Mouse (Mus musculus) mouse embryonic stem cell (cell line): Measurements from ENCODE around the gene Tmem158.

Experiments used
- in situ Hi-C, 2 experiments: fragments of 300-500 bp; cut with MboI; formaldehyde crosslinking; loops; 1 replicate in 1 of 2; 3 replicates in 1 of 2; pipeline ENCODE4 v1.14.3; 2019 to 2020; ENCODE audit warnings: low sequenced_read_pairs in 2 of 2, low pct_unique_long_range_greater_than_20kb in 1 of 2, mixed read lengths in 1 of 2; ENCODE audit not compliant: unreplicated experiment in 1 of 2

Gene Tmem158

DNA sequence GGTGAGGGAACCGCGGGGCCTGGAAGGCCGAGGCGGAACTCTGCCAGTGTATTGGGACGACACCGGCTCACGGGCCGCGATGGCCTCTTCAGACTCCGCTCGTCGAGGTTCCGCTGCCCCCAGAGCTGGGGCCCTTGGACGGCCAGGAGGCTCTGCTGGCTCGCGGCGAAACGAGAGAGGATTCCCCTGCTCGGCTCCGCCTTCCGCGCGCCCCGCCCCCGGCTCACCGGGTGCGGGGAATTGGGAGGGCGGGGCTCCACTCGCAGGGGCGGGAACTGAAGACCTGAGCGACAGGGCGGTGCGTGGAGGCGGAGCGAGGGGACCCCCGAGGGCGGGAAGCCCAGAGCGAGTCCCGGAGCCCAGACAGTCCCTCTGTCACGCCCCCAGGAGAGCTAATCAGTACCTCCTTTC is at the start of gene Tmem158:
TSS of gene Tmem158 (minus strand) at position 154 of the 411 bp plus-strand sequence.
- in situ Hi-C loops, result loop anchor here in 1 of 2 experiments (10.0 to 25.0 kb wide), 2 partner anchors 104 to 252 kb away; partner anchors contain the start of gene Lars2

GRCm38 (mm10) chr9:123309685-123310365 is 49.3 kb upstream of the Tmem158 start:
- in situ Hi-C loops, result no loop called here

GRCm38 (mm10) chr9:123309073-123309472 is 48.5 kb upstream of the Tmem158 start:
- in situ Hi-C loops, result no loop called here

DNA sequence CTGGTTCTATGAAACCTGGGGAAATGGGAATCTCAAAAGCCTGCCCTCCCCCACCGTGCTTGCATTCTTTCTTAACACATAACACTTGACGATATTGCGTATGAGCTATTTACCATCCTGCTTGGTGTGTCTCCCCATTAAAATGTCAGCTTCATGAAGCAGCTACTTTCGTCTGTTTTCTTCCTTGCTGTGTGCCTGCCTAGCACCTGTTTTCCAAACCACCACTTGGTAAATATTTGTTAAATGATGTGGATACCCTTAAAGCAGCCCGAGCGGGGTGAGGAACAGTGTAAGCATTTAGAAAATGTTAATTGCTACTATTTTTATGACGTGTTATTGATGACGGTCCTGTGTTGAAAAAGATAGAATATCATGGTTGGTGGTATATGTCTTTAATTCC is 44.4 kb upstream of the Tmem158 start:
- in situ Hi-C loops, result no loop called here

DNA sequence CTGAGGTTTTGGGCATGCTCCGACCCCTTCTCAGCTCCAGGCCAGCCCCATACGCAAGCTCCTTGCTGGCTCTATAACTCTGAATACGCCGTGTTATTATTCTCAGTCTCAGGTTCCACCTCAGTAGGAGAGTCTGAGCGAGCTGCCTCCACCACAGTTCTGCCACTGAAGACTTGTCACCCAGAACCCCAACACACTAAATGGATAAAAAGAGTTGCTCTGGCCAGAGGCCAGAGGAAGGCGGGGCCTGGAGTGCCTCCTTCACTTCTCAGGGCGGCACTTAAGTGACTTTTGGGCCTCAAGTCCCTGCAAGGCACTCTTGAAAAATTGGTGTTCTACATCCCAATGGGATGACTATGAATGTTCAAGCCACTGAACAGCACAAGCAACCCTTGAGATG is 43.4 kb upstream of the Tmem158 start:
- in situ Hi-C loops, result no loop called here

DNA sequence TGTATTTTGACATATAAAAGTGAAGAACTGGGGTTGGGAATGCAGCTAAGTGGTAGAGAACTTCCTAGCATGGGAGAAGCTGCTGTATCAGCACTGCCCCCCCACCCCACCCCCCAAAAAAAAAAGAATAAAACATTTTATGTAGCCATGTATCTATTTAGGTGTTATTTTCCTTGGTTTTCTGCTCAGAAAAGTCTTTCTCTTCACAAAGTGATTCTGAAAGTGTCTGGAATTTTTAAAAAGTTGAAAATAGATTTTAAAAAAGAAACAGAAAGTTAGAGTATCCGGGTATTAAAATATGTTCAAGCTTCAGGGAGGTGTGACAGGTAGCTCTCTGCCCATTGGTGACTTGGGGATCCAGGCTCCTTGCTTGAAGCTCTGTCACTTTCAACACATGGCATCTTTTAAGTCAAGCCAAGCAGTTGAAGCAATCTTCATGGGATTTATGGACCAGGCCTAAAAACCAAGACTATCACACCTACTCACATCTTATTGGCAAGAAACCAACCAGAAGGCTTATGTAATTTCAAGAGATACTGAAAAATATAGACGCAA is 42.3 kb upstream of the Tmem158 start:
- in situ Hi-C loops, result no loop called here

DNA sequence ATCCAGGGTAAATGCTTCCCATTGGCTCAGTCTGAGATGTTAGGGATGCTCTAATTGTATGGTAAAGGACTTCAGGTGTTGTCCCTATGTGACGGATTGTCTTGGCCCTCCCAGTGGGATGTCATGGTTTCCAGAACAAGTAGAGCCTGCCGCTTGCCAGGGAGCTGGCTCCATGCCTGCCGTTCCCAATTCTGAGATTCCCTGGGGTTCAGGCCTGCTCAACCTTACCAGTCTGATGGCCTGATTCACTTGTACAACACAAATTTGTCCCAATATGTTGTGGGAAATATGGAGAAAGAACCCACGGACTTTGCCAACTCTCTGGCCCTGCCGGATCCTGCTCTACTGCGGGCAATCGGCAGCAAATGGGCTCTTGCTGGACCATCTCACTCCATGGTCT is 37.3 kb upstream of the Tmem158 start:
- in situ Hi-C loops, result no loop called here

- in situ Hi-C loops, result no loop called here
These were observed 35.7 kb upstream of the Tmem158 start for GRCm38 (mm10) chr9:123296229-123296628.

DNA sequence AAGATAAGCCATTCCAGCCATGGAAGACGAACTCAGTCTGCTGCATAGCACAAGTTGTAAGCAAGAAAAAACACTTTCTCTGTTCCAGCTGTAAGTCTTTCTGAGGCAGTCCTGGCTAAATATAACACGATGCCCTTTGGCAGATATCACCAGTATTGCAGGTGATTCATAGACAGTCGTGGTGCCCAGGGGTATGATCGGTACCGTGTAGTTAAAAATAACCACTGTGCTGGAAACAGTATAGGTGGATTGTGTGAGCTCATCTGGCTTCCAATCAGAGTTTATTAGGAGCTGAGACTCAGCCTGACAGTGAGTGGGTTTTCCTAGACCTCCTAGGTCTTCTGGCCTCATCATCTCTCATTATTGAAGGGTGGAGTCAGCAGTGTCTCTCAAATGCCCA is 34.0 kb upstream of the Tmem158 start:
- in situ Hi-C loops, result no loop called here

GRCm38 (mm10) chr9:123288378-123288777 is 27.8 kb upstream of the Tmem158 start:
- in situ Hi-C loops, result no loop called here

- in situ Hi-C loops, result no loop called here
These were observed 25.1 kb upstream of the Tmem158 start for GRCm38 (mm10) chr9:123285623-123286022.

- in situ Hi-C loops, result no loop called here
These were observed 20.2 kb upstream of the Tmem158 start for GRCm38 (mm10) chr9:123280775-123281174.

DNA sequence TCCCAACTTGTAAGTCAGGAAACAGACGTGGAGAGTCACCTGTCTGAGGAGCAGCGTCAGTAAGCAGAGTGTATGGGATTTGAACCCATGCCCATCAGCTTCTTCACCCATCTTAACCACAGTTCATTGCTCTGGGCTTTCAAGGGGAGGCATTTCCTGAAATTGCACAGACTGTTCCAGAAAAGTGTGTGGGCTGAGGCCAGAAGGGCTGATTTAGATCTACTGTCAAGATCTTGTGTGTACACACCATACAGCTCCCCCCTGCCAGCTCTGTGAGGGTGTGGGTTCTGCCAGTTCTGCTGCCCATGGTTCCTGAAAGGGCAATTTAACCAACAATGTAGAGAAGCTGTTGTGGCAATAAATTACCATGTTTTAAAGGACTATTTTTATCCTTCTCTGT is 17.4 kb upstream of the Tmem158 start:
- in situ Hi-C loops, result no loop called here

DNA sequence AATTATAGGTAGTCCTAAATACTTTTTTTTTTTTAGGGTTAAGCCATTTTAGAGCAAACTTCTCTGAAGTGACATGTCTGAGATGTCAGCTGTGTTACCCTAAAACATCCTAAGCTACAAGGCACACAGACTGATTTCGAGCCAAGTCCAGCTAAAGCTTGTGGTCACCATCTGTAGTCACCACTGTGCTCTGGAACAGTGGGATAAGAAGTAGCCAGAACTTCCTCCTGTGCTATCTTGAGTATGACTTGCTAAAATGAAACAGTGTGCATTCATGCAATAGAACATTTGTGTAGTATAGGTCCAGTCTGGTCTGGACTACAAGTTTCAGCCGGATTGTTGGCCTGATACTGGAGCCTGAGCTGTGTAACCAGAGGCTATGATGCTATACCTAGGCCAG is 14.8 kb upstream of the Tmem158 start:
- in situ Hi-C loops, result no loop called here

- in situ Hi-C loops, result loop anchor here in 1 of 2 experiments (25.0 kb wide), 1 partner anchor 238 kb away; no protein-coding TSS in a partner anchor
These were observed 14.1 kb upstream of the Tmem158 start for GRCm38 (mm10) chr9:123274674-123275073.

GRCm38 (mm10) chr9:123273876-123274275 is 13.3 kb upstream of the Tmem158 start:
- in situ Hi-C loops, result loop anchor here in 1 of 2 experiments (25.0 kb wide), 1 partner anchor 238 kb away; no protein-coding TSS in a partner anchor

- in situ Hi-C loops, result loop anchor here in 1 of 2 experiments (25.0 kb wide), 1 partner anchor 241 kb away; no protein-coding TSS in a partner anchor
These were observed 11.0 kb upstream of the Tmem158 start for GRCm38 (mm10) chr9:123271552-123271951.

- in situ Hi-C loops, result loop anchor here in 1 of 2 experiments (10.0 to 25.0 kb wide), 2 partner anchors 95 to 242 kb away; partner anchors contain the start of gene Lars2
These were observed 9.5 kb upstream of the Tmem158 start for GRCm38 (mm10) chr9:123269906-123270558.

DNA sequence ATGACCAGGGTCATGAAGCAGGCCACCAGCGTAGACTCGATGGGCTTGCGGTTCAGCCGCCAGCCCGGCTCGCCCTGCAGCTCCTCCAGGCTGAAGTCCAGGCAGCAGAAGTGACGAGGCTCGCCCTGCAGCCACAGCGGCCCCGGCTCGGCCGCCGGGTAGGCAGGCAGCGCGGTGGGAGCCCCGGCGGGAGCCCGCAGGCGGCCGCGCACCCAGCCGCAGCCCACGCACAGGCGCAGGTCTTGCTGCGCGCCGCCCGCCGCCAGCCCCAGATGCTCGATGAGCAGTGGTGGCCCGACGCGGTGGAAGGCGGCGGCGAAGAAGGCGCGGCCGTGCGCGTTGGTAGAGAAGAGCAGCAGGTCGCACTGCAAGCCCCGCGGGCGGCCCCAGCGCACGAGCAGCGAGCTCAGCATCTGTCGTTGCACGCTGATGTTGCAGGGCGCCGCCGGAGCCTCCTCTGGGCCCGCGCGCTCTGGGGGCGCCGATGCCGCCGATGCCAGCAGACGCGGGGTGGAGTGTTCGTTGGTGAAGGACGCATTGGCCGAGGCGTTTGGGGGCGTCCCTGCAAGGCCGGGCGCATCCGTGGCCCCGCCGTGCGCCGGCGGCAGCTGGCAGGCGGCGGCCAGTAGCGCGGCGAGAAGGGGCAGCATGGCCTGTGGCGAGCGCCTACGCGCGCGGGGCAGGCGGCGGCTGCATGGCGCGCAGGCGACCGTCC is 511 bp downstream of the Tmem158 start:
- in situ Hi-C loops, result loop anchor here (10.0 to 25.0 kb wide), 3 partner anchors 105 to 252 kb away; partner anchors contain the start of gene Lars2 (in 1 of the 2)
